Mouse (Mus musculus) thymus, adult 2 months (tissue): Measurements from ENCODE around the gene Nifk.

Source experiments
- CTCF ChIP-seq: fragments of 200-500 bp; IDR thresholded peaks from 2 replicates; pipeline ENCODE4 v1.5.1; 2012; ENCODE audit warnings: mild to moderate bottlenecking, control low read depth, low read length, moderate library complexity, borderline replicate concordance; ENCODE audit not compliant: control insufficient read depth, poor library complexity, insufficient read depth; ENCODE audit errors: extremely low read depth
- POLR2A ChIP-seq: fragments of 200-500 bp; IDR thresholded peaks from 2 replicates; pipeline ENCODE4 v1.6.1; 2012; ENCODE audit warnings: mild to moderate bottlenecking, low read length, control low read depth, moderate library complexity; ENCODE audit not compliant: control insufficient read depth, poor library complexity, insufficient read depth; ENCODE audit errors: extremely low read depth

DNA sequence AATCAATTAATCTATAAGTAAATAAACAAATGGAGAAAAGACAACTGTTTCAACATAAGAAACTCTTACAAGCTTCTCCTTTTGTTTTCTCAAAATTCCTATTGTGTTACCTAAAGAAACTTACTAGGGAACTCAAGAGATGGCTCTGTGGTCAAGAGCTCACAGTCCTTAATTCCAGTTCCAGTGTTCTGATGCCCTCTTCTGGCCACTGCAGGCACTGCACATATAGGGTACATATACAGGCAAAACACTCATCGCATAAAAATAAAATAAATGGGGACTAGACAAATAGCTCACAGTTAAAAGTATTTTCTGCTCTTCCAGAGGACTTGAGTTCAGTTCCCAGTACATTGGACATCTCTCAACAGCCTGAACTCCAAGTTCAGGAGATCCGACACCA is 943 bp upstream of the Nifk start:
- TF ChIP-seq CTCF (no peak), POLR2A (no peak)
